Mouse (Mus musculus) CH12.LX (cell line): Measurements from ENCODE around the gene Dscam. TPM values are rescaled to one million over a fixed set of nuclear protein-coding genes. Genes with fewer than 3 reads are reported as not detected.

ENCODE experiments used
- DNase-seq: peaks from one replicate; pipeline ENCODE4 v3.0.0-alpha.2; 2013; ENCODE audit errors: extremely low read depth
- H3K27ac ChIP-seq: 2 replicates; pipeline ENCODE4 v1.5.1; 2012; ENCODE audit warnings: low read depth, mild to moderate bottlenecking, control low read depth, moderate library complexity; ENCODE audit not compliant: insufficient read depth
- H3K27me3 ChIP-seq: replicated peaks from 2 replicates; pipeline ENCODE3; 2012; ENCODE audit warnings: inconsistent platforms
- H3K36me3 ChIP-seq, 2 experiments: replicated peaks in 1 of 2; 2 replicates each; pipeline versions ENCODE3 to v1.6.1; 2012; ENCODE audit warnings: inconsistent platforms in 1 of 2, low read length in 1 of 2, mild to moderate bottlenecking in 1 of 2, mixed read lengths in 1 of 2, moderate library complexity in 1 of 2; ENCODE audit not compliant: control insufficient read depth in 1 of 2, insufficient read depth in 1 of 2
- H3K4me1 ChIP-seq, 2 experiments: 2 replicates each; pipeline ENCODE4 v1.6.1; 2012; ENCODE audit warnings: inconsistent platforms in 1 of 2, moderate library complexity in 1 of 2; ENCODE audit not compliant: insufficient read depth in 2 of 2, control insufficient read depth in 1 of 2
- H3K4me2 ChIP-seq: 2 replicates; pipeline ENCODE4 v1.6.1; 2012; ENCODE audit warnings: low read depth, mild to moderate bottlenecking, control low read depth; ENCODE audit not compliant: poor library complexity, insufficient read depth, severe bottlenecking
- H3K4me3 ChIP-seq, 3 experiments: fragments of 150-350 bp in 1 of 3; sonication (generic) in 1 of 3; replicated peaks in 1 of 3; 2 replicates each; pipeline versions ENCODE3 to v1.5.1; 2011 to 2012; ENCODE audit warnings: low read depth in 2 of 3, low read length in 2 of 3, mild to moderate bottlenecking in 2 of 3, moderate library complexity in 2 of 3, control low read depth in 1 of 3, improper control_type of control experiment in 1 of 3, inconsistent platforms in 1 of 3, mixed read lengths in 1 of 3; ENCODE audit not compliant: poor library complexity in 1 of 3
- H3K79me2 ChIP-seq: replicated peaks from 2 replicates; pipeline ENCODE4 v1.6.1; 2012; ENCODE audit warnings: mild to moderate bottlenecking, moderate library complexity; ENCODE audit not compliant: control insufficient read depth, poor library complexity, insufficient read depth, severe bottlenecking; ENCODE audit errors: extremely low read depth
- H3K9ac ChIP-seq: 2 replicates; pipeline ENCODE4 v1.6.1; 2012; ENCODE audit warnings: low read depth, mild to moderate bottlenecking, control low read depth, moderate library complexity; ENCODE audit not compliant: insufficient read depth
- H3K9me3 ChIP-seq: replicated peaks from 2 replicates; pipeline ENCODE3; 2012; ENCODE audit warnings: low read length, inconsistent platforms, mixed read lengths
- BHLHE40 ChIP-seq: IDR thresholded peaks from 2 replicates; pipeline ENCODE4 v1.6.1; 2011; ENCODE audit warnings: mild to moderate bottlenecking, low read depth, low read length, improper control_type of control experiment
- CTCF ChIP-seq, 2 experiments: IDR thresholded peaks in 1 of 2; conservative IDR thresholded peaks in 1 of 2; 2 replicates each; pipeline ENCODE4 v1.5.1; 2011 to 2012; ENCODE audit warnings: low read depth in 2 of 2, low read length in 2 of 2, improper control_type of control experiment in 1 of 2, inconsistent platforms in 1 of 2, mild to moderate bottlenecking in 1 of 2, moderate library complexity in 1 of 2
- GABPA ChIP-seq: IDR thresholded peaks from 2 replicates; pipeline ENCODE4 v1.6.1; 2012; ENCODE audit warnings: low read depth, low read length, improper control_type of control experiment, inconsistent platforms; ENCODE audit not compliant: insufficient replicate concordance
- HCFC1 ChIP-seq: IDR thresholded peaks from 2 replicates; pipeline ENCODE4 v1.6.1; 2012; ENCODE audit warnings: low read depth, mild to moderate bottlenecking, inconsistent platforms, low read length, improper control_type of control experiment
- KAT2A ChIP-seq: IDR thresholded peaks from 2 replicates; pipeline ENCODE4 v1.6.1; 2012; ENCODE audit warnings: low read length, improper control_type of control experiment, inconsistent platforms; ENCODE audit not compliant: insufficient replicate concordance
- MAFK ChIP-seq: IDR thresholded peaks from 2 replicates; pipeline ENCODE4 v1.6.1; 2011; ENCODE audit warnings: low read length, improper control_type of control experiment; ENCODE audit not compliant: insufficient replicate concordance
- MXI1 ChIP-seq: IDR thresholded peaks from 2 replicates; pipeline ENCODE4 v1.6.1; 2011; ENCODE audit warnings: mild to moderate bottlenecking, low read depth, low read length, improper control_type of control experiment
- POLR2A ChIP-seq: IDR thresholded peaks from 2 replicates; pipeline ENCODE4 v1.6.1; 2011; ENCODE audit warnings: low read depth, mild to moderate bottlenecking, improper control_type of control experiment, low read length
- POLR2AphosphoS2 ChIP-seq: IDR thresholded peaks from 2 replicates; pipeline ENCODE4 v1.6.1; 2011; ENCODE audit warnings: low read depth, low read length, improper control_type of control experiment
- RAD21 ChIP-seq: IDR thresholded peaks from 2 replicates; pipeline ENCODE4 v1.6.1; 2011; ENCODE audit warnings: low read depth, mild to moderate bottlenecking, low read length, improper control_type of control experiment, moderate library complexity
- TCF12 ChIP-seq: IDR thresholded peaks from 2 replicates; pipeline ENCODE4 v1.6.1; 2014; ENCODE audit warnings: low read depth, mild to moderate bottlenecking, inconsistent platforms, low read length, improper control_type of control experiment
- UBTF ChIP-seq: IDR thresholded peaks from 2 replicates; pipeline ENCODE4 v1.6.1; 2012; ENCODE audit warnings: low read depth, mild to moderate bottlenecking, inconsistent platforms, low read length, improper control_type of control experiment, moderate library complexity
- USF2 ChIP-seq: conservative IDR thresholded peaks from 2 replicates; pipeline ENCODE4 v1.6.1; 2011; ENCODE audit warnings: low read depth, low read length, improper control_type of control experiment
- ZKSCAN1 ChIP-seq: IDR thresholded peaks from 2 replicates; pipeline ENCODE4 v1.6.1; 2012; ENCODE audit warnings: low read depth, inconsistent platforms, low read length, improper control_type of control experiment, borderline replicate concordance
- ZMIZ1 ChIP-seq: IDR thresholded peaks from 2 replicates; pipeline ENCODE4 v1.6.1; 2012; ENCODE audit warnings: low read depth, mild to moderate bottlenecking, inconsistent platforms, low read length, improper control_type of control experiment
- dilution Hi-C: fragments of 300-500 bp; cut with MboI; formaldehyde crosslinking; loops from 2 replicates; pipeline ENCODE4 v1.14.3; 2020; ENCODE audit warnings: low sequenced_read_pairs; ENCODE audit not compliant: extremely low pct_unique_long_range_greater_than_20kb, extremely low pct_ligation_motif_present
- in situ Hi-C: fragments of 300-500 bp; cut with MboI; formaldehyde crosslinking; loops from 3 replicates; pipeline ENCODE4 v1.14.3; 2019; ENCODE audit warnings: low sequenced_read_pairs, low pct_ligation_motif_present, low pct_unique_long_range_greater_than_20kb, mixed read lengths
- polyA plus RNA-seq: library from polyadenylated mRNA; unstranded; fragments of >175 nt; gene quantifications from 2 replicates; pipeline ENCODE4 v1.2.1, GENCODE M21; 2012; ENCODE audit warnings: low read depth; ENCODE audit not compliant: insufficient read length
- total RNA-seq, 2 experiments: library from RNA; depleted of rRNA; stranded (reverse); fragments of 300-350 nt in 1 of 2; fragments of >200 nt in 1 of 2; gene quantifications; 2 replicates each; pipeline ENCODE4 v1.2.3; 2012 to 2014

Dscam gene
- total and polyA plus RNA-seq, 3 experiments: under 0.01 to 0.39 (median 0.12) TPM

DNA sequence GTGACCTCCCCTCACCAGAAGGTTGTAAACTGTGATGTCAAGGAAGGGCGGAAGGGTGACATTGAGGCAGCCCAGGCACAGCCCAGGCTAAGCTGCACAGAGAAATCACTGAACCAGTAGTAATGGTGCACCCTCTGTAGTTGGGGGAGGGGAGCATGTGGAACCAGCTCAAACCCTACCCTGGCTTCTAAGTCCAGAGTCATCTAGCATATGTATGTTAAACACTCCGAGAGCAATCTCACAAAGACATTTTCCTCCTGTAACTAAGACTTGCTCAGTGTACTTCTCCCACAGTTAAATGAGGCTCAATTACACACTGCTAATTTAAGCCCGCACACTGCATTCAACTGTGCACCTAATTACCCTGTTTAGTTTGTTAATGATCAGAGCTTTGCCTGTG lies 324.4 kb downstream of the Dscam start:
- TF ChIP-seq HCFC1 (no peak), TCF12 (no peak), MXI1 (no peak), UBTF (no peak), ZKSCAN1 (no peak), CTCF (conservative IDR thresholded peaks at IDR 0.05 in 1 of 2, IDR thresholded peaks at IDR 0.05 in 1 of 2; ENCODE audit: low read depth in 2 of 2, low read length in 2 of 2) (no peak)
- no peak for DNase-seq
- Histone ChIP-seq H3K4me1 (peaks cover 0 to 13% of the 10 kb centered on the region in 2 experiments; a peak in 2 of 4 replicates), H3K4me3 (no peak overlapping the region), H3K79me2 (no peaks in the 10 kb centered on the region), H3K36me3 (no peaks in the 10 kb centered on the region), H3K9ac (no peak overlapping the region), H3K9me3 (no peaks in the 10 kb centered on the region), H3K4me2 (no peak overlapping the region), H3K27me3 (no peaks in the 10 kb centered on the region), H3K27ac (no peak overlapping the region)
- in situ Hi-C loops: no loop called here
- dilution Hi-C loops: no loop called here

DNA sequence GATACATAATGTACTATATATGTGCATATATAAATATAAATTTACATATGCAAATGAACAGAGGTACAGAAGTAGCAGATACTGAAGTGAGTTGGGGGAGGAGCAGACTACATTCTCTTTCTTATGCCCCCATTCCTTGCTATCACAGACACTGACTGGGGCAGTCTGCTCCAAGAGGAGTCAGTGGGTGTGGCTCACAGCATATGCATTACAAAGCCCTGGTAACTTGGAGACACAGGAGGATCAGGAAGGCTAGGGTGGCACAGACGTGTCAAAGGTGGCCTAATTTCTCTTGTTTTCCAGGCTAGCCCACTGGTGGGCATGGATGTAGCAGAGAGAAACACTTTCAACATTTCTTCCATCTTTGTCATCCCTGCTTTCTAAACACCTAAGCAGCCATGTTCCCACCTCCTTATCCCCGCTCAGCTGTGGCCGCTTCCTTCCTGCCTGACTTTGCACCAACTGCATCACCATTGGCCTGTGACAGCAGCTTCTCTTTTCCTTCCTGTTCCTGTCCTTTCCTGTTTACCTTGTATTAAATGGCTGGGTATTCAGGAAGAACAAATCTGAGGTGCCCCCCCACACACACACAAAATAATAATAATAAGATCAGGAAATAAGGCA lies 325.0 kb downstream of the Dscam start:
- peaks cover 0 to 13% of the 10 kb centered on the region in 2 experiments; a peak in 2 of 4 replicates for H3K4me1 ChIP-seq
- H3K4me2 ChIP-seq: no peak overlapping the region
- H3K79me2 ChIP-seq: no peaks in the 10 kb centered on the region
- TF ChIP-seq POLR2A (no peak), KAT2A (no peak), BHLHE40 (no peak), MAFK (no peak), USF2 (no peak), ZMIZ1 (no peak), POLR2AphosphoS2 (no peak), RAD21 (no peak), GABPA (no peak)
- H3K27me3 ChIP-seq: no peaks in the 10 kb centered on the region
- no peaks in the 10 kb centered on the region for H3K36me3 ChIP-seq
- no peak overlapping the region for H3K4me3 ChIP-seq
- no peak overlapping the region for H3K27ac ChIP-seq
- DNase-seq: no peak
- H3K9ac ChIP-seq: no peak overlapping the region
- dilution Hi-C loops: no loop called here
- H3K9me3 ChIP-seq: no peaks in the 10 kb centered on the region
- in situ Hi-C loops: no loop called here
